Mouse (Mus musculus) kidney, embryonic 14.5 days (tissue): Measurements from ENCODE around the gene Hist1h4i. TPM values are rescaled to one million over a fixed set of nuclear protein-coding genes. Genes with fewer than 3 reads are reported as not detected.

Source experiments
- ATAC-seq: fragments of 200-750 bp; cut with Nextera tagmentation; 2 replicates; pipeline ENCODE4 v1.8.0; 2017; ENCODE audit warnings: moderate number of reproducible peaks, mild to moderate bottlenecking, moderate TSS enrichment, moderate library complexity; ENCODE audit not compliant: low FRiP score, low TSS enrichment
- H3K27ac ChIP-seq: fragments of 300-500 bp; sonication (generic); 2 replicates; pipeline ENCODE4 v1.5.1; 2014; ENCODE audit warnings: low read depth, mild to moderate bottlenecking, low read length, moderate library complexity, mixed read lengths
- H3K27me3 ChIP-seq: fragments of 300-500 bp; sonication (generic); 2 replicates; pipeline ENCODE4 v1.6.1; 2014; ENCODE audit warnings: mild to moderate bottlenecking, low read length; ENCODE audit not compliant: control insufficient read depth, insufficient read depth
- H3K36me3 ChIP-seq: fragments of 300-500 bp; sonication (generic); 2 replicates; pipeline ENCODE4 v1.6.1; 2014; ENCODE audit warnings: low read length, mixed read lengths; ENCODE audit not compliant: control insufficient read depth, insufficient read depth
- H3K4me1 ChIP-seq: fragments of 300-500 bp; sonication (generic); 2 replicates; pipeline ENCODE4 v1.6.1; 2014; ENCODE audit warnings: low read length, mixed read lengths; ENCODE audit not compliant: control insufficient read depth, insufficient read depth
- H3K4me2 ChIP-seq: fragments of 300-500 bp; sonication (generic); replicated peaks from 2 replicates; pipeline ENCODE4 v1.6.1; 2014; ENCODE audit warnings: low read depth, mild to moderate bottlenecking, low read length
- H3K4me3 ChIP-seq: fragments of 300-500 bp; sonication (generic); 2 replicates; pipeline ENCODE4 v1.5.1; 2014; ENCODE audit warnings: mild to moderate bottlenecking, low read length
- H3K9ac ChIP-seq: fragments of 300-500 bp; sonication (generic); 2 replicates; pipeline ENCODE4 v1.6.1; 2014; ENCODE audit warnings: low read depth, mild to moderate bottlenecking, low read length, moderate library complexity
- H3K9me3 ChIP-seq: fragments of 300-500 bp; sonication (generic); 2 replicates; pipeline ENCODE4 v1.6.1; 2016; ENCODE audit warnings: low read length; ENCODE audit not compliant: control insufficient read depth
- whole genome bisulfite sequencing: fragments of 180-500 bp; shearing (Covaris S2); extraction: QIAGEN DNeasy Blood & Tissue Kit; methylation state at CpG from one replicate; pipeline ENCODE4 v1.1.7; 2014; 5-methylcytosine and 5-hydroxymethylcytosine counted together
- polyA plus RNA-seq: library from polyadenylated mRNA; unstranded; fragments of >200 nt; fragmentation: Nextera tagmentation; extraction: Ambion mirVana; gene quantifications from 2 replicates; pipeline ENCODE4 v1.2.1, GENCODE M21; 2014

Gene Hist1h4i
- polyA plus RNA-seq, 1 experiment from 2014 or later = 33.2 TPM

GRCm38 (mm10) chr13:22029928-22030327, 11.2 kb downstream of the Hist1h4i start:
- WGBS = 35% methylated on average over 8 of the region's 8 CpGs
- no peak overlapping the region for H3K4me2 ChIP-seq
- no peak overlapping the region for H3K27ac ChIP-seq
- ATAC-seq = no peak
- no peaks in the 10 kb centered on the region for H3K36me3 ChIP-seq
- no peaks in the 10 kb centered on the region for H3K27me3 ChIP-seq
- no peaks in the 10 kb centered on the region for H3K9me3 ChIP-seq
- H3K9ac ChIP-seq = no peak overlapping the region
- no peak overlapping the region for H3K4me3 ChIP-seq
- no peaks in the 10 kb centered on the region for H3K4me1 ChIP-seq

GRCm38 (mm10) chr13:22028673-22029460, 12.3 kb downstream of the Hist1h4i start:
- Histone ChIP-seq H3K36me3 (no peaks in the 10 kb centered on the region), H3K4me2 (peak overlapping the region; percentile 52), H3K4me3 (peak overlapping the region; percentile 60), H3K4me1 (no peaks in the 10 kb centered on the region), H3K27ac (peak overlapping the region; percentile 79), H3K9ac (peak overlapping the region; percentile 68), H3K9me3 (no peaks in the 10 kb centered on the region), H3K27me3 (no peaks in the 10 kb centered on the region)
- ATAC-seq = peak; percentile 78
- 1% methylated on average over 40 of the region's 40 CpGs for WGBS

- no peaks in the 10 kb centered on the region for H3K9me3 ChIP-seq
- peak overlapping the region; percentile 58 for H3K9ac ChIP-seq
- H3K27me3 ChIP-seq = no peaks in the 10 kb centered on the region
- ATAC-seq = 0 out of 2 replicates have a peak, but pooled peaks have one; percentile 33
- no peaks in the 10 kb centered on the region for H3K36me3 ChIP-seq
- under 1% methylated on average over 35 of the region's 35 CpGs for WGBS
- peak overlapping the region; percentile 52 for H3K4me3 ChIP-seq
- peak overlapping the region; percentile 69 for H3K4me2 ChIP-seq
- H3K27ac ChIP-seq = no peak overlapping the region
- H3K4me1 ChIP-seq = no peaks in the 10 kb centered on the region
Measured at GRCm38 (mm10) chr13:22026058-22027031, 14.8 kb downstream of the Hist1h4i start.

- Histone ChIP-seq H3K4me2 (peak overlapping the region; percentile 77), H3K27me3 (peaks cover 16% of the 10 kb centered on the region), H3K27ac (no peak overlapping the region), H3K4me1 (no peaks in the 10 kb centered on the region), H3K9ac (no peak overlapping the region), H3K36me3 (no peaks in the 10 kb centered on the region), H3K9me3 (no peaks in the 10 kb centered on the region), H3K4me3 (peak overlapping the region; percentile 43)
- under 1% methylated on average over 9 of the region's 9 CpGs for WGBS
- ATAC-seq = peak; percentile 80
Measured at GRCm38 (mm10) chr13:22022241-22022640, 18.9 kb downstream of the Hist1h4i start.

GRCm38 (mm10) chr13:22021581-22021980, 19.6 kb downstream of the Hist1h4i start:
- Histone ChIP-seq H3K9me3 (no peaks in the 10 kb centered on the region), H3K9ac (peak overlapping the region; percentile 35; the same call in 1 of the 2 replicates), H3K36me3 (no peaks in the 10 kb centered on the region), H3K27me3 (peaks cover 16% of the 10 kb centered on the region), H3K4me1 (no peaks in the 10 kb centered on the region), H3K4me2 (peak overlapping the region; percentile 77), H3K4me3 (peak overlapping the region; percentile 43), H3K27ac (no peak overlapping the region)
- under 1% methylated on average over 11 of the region's 11 CpGs for WGBS
- peak; percentile 36; the same call in 1 of the 2 replicates for ATAC-seq

GRCm38 (mm10) chr13:22020901-22021339, 20.2 kb downstream of the Hist1h4i start:
- Histone ChIP-seq H3K36me3 (no peaks in the 10 kb centered on the region), H3K27me3 (peaks cover 20% of the 10 kb centered on the region), H3K9ac (no peak overlapping the region; the same call in 1 of the 2 replicates), H3K4me2 (peak overlapping the region; percentile 77), H3K4me3 (peak overlapping the region; percentile 43), H3K4me1 (no peaks in the 10 kb centered on the region), H3K9me3 (no peaks in the 10 kb centered on the region), H3K27ac (no peak overlapping the region)
- peak; percentile 67; the same call in 1 of the 2 replicates for ATAC-seq
- WGBS = under 1% methylated on average over 8 of the region's 8 CpGs

- peaks cover 24% of the 10 kb centered on the region for H3K27me3 ChIP-seq
- peak overlapping the region; percentile 77 for H3K4me2 ChIP-seq
- H3K4me1 ChIP-seq = no peaks in the 10 kb centered on the region
- no peak for ATAC-seq
- H3K36me3 ChIP-seq = no peaks in the 10 kb centered on the region
- under 1% methylated on average over 44 of the region's 44 CpGs for WGBS
- no peak overlapping the region for H3K27ac ChIP-seq
- H3K4me3 ChIP-seq = peak overlapping the region; percentile 43
- H3K9me3 ChIP-seq = no peaks in the 10 kb centered on the region
- H3K9ac ChIP-seq = peak overlapping the region; percentile 40; the same call in 1 of the 2 replicates
Measured at GRCm38 (mm10) chr13:22019934-22020835, 21.0 kb downstream of the Hist1h4i start.
